Mouse (Mus musculus): Measurements from ENCODE around the gene Prl7a1. TPM values are rescaled to one million over a fixed set of nuclear protein-coding genes. Genes with fewer than 3 reads are reported as not detected.

Gene Prl7a1
- not detected in 2 replicates for polyA plus RNA-seq (2015; fragmentation: Nextera tagmentation; extraction: Ambion mirVana)

- ATAC-seq (ENCODE audit: borderline replicate concordance, extremely low read depth, low FRiP score, low TSS enrichment), result no peak
- Histone ChIP-seq H3K36me3 (no peaks in the 10 kb centered on the region), H3K27ac (no peak within 1 kb of the TSS), H3K4me1 (no peaks in the 10 kb centered on the region), H3K9me3 (no peaks in the 10 kb centered on the region), H3K4me2 (no peak within 1 kb of the TSS), H3K9ac (no peak within 1 kb of the TSS), H3K4me3 (no peak within 1 kb of the TSS), H3K27me3 (no peaks in the 10 kb centered on the region)
- WGBS, result 92% methylated on average over 3 of the region's 3 CpGs
These were observed at the start of gene Prl7a1 for GRCm38 (mm10) chr13:27642393-27642792. TSS of gene Prl7a1 (minus strand) at chr13:27642493.

GRCm38 (mm10) chr13:27667936-27668335 is 25.6 kb upstream of the Prl7a1 start, which contains the start of gene Prl7a2:
TSS of gene Prl7a2 (minus strand) at chr13:27668036.
- Histone ChIP-seq H3K27me3 (no peaks in the 10 kb centered on the region), H3K4me2 (no peak within 1 kb of the TSS), H3K4me1 (no peaks in the 10 kb centered on the region), H3K4me3 (no peak within 1 kb of the TSS), H3K36me3 (no peaks in the 10 kb centered on the region), H3K27ac (no peak within 1 kb of the TSS), H3K9ac (no peak within 1 kb of the TSS), H3K9me3 (no peaks in the 10 kb centered on the region)
- ATAC-seq (ENCODE audit: borderline replicate concordance, extremely low read depth, low FRiP score, low TSS enrichment), result no peak
- 77% methylated on average over 4 of the region's 4 CpGs for WGBS

DNA sequence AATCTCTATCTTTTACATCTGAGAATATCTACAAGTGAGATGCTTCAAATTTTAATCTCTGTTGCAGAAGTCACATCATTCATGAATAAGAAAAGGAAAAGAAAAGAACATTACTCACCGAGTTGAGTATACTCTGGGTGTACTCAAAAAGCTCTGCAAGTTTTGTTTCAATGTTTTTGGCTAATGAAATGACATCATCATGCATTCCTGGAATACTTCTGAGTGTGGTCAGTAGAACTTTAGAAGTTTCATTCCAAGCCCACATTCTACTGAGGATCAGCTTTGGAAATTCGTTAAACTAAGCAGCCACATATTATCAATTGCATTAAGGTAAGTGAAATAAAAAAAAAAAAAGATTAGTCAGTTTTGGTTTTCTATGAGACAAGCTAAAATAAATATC is 18.5 kb upstream of the Prl7a1 start:
- no peak overlapping the region for H3K9ac ChIP-seq
- 45% methylated on average over 2 of the region's 2 CpGs for WGBS
- no peak overlapping the region for H3K4me3 ChIP-seq
- H3K4me2 ChIP-seq, result no peak overlapping the region
- H3K36me3 ChIP-seq, result no peaks in the 10 kb centered on the region
- no peaks in the 10 kb centered on the region for H3K27me3 ChIP-seq
- no peaks in the 10 kb centered on the region for H3K4me1 ChIP-seq
- H3K27ac ChIP-seq, result no peak overlapping the region
- no peaks in the 10 kb centered on the region for H3K9me3 ChIP-seq
- ATAC-seq (ENCODE audit: borderline replicate concordance, extremely low read depth, low FRiP score, low TSS enrichment), result no peak

- no peak for ATAC-seq (ENCODE audit: borderline replicate concordance, extremely low read depth, low FRiP score, low TSS enrichment)
- no peaks in the 10 kb centered on the region for H3K9me3 ChIP-seq
- H3K4me2 ChIP-seq, result no peak within 1 kb of the TSS
- 69% methylated on average over 4 of the region's 4 CpGs for WGBS
- H3K27me3 ChIP-seq, result no peaks in the 10 kb centered on the region
- no peak within 1 kb of the TSS for H3K27ac ChIP-seq
- no peak within 1 kb of the TSS for H3K9ac ChIP-seq
- H3K4me1 ChIP-seq, result no peaks in the 10 kb centered on the region
- H3K4me3 ChIP-seq, result no peak within 1 kb of the TSS
- H3K36me3 ChIP-seq, result no peaks in the 10 kb centered on the region
These were observed 31.8 kb downstream of the Prl7a1 start, which contains the start of gene Prl7b1 for GRCm38 (mm10) chr13:27610482-27610881. TSS of gene Prl7b1 (minus strand) at chr13:27610582.

Other genes starting within 250 kb of the Prl7a1 start
- gene Prl8a6, start 203.8 kb downstream of the Prl7a1 start, polyA plus RNA-seq (2015; fragmentation: Nextera tagmentation; extraction: Ambion mirVana), result not detected in 2 replicates
- gene Prl8a8, start 129.3 kb downstream of the Prl7a1 start, polyA plus RNA-seq (2015; fragmentation: Nextera tagmentation; extraction: Ambion mirVana), result not detected in 2 replicates
- gene Prl8a9, start 77.9 kb downstream of the Prl7a1 start, polyA plus RNA-seq (2015; fragmentation: Nextera tagmentation; extraction: Ambion mirVana), result not detected in 2 replicates
- not detected in 2 replicates for gene Prl8a1, start 60.3 kb downstream of the Prl7a1 start, polyA plus RNA-seq (2015; fragmentation: Nextera tagmentation; extraction: Ambion mirVana)
- not detected in 2 replicates for gene Prl7b1, start 31.9 kb downstream of the Prl7a1 start, polyA plus RNA-seq (2015; fragmentation: Nextera tagmentation; extraction: Ambion mirVana)
- not detected in 2 replicates for gene Prl7a2, start 25.5 kb upstream of the Prl7a1 start, polyA plus RNA-seq (2015; fragmentation: Nextera tagmentation; extraction: Ambion mirVana)
- gene Prl7d1, start 74.2 kb upstream of the Prl7a1 start, polyA plus RNA-seq (2015; fragmentation: Nextera tagmentation; extraction: Ambion mirVana), result not detected in 2 replicates
- not detected in 2 replicates for gene Prl7c1, start 138.3 kb upstream of the Prl7a1 start, polyA plus RNA-seq (2015; fragmentation: Nextera tagmentation; extraction: Ambion mirVana)
- not detected in 2 replicates for gene Prl2a1, start 159.2 kb upstream of the Prl7a1 start, polyA plus RNA-seq (2015; fragmentation: Nextera tagmentation; extraction: Ambion mirVana)
- gene Prl2c1, start 206.8 kb upstream of the Prl7a1 start, polyA plus RNA-seq (2015; fragmentation: Nextera tagmentation; extraction: Ambion mirVana), result not detected in 2 replicates